Mouse (Mus musculus): ENCODE measurements around the gene Lztr1. TPM values are rescaled to one million over a fixed set of nuclear protein-coding genes. Genes with fewer than 3 reads are reported as not detected.

The Lztr1 gene
- polyA plus RNA-seq, 1 experiment from 2014 or later, result 156 TPM

- no peak for DNase-seq (ENCODE audit: low read depth, low spot score)
- in situ Hi-C loops (cut with MboI; ENCODE audit: low pct_unique_long_range_greater_than_20kb), result no loop called here
- ChIA-PET CTCF (interaction anchor here (1.5 to 3.9 kb wide), 4 partner anchors 9 to 50 kb away, joined by 3 to 18 read pairs (median 4); no protein-coding TSS in a partner anchor), POLR2A (no interaction called here)
- H3K27me3 ChIP-seq, result no peaks in the 10 kb centered on the region
- no peak for TF ChIP-seq CTCF (IDR thresholded peaks at IDR 0.05)
- ATAC-seq, result no peak
Measured at GRCm38 (mm10) chr16:17566186-17566585, 57.7 kb downstream of the Lztr1 start.

Other genes starting within 250 kb of the Lztr1 start
- gene Tmem191c, start 232.6 kb upstream of the Lztr1 start, polyA plus RNA-seq (2021), result 9.2 TPM
- 0.12 TPM for gene Serpind1, start 177.3 kb upstream of the Lztr1 start, polyA plus RNA-seq (2021)
- gene Snap29, start 102.7 kb upstream of the Lztr1 start, polyA plus RNA-seq (2021), result 28.3 TPM
- 81.9 TPM for gene Pi4ka, start 102.4 kb upstream of the Lztr1 start, polyA plus RNA-seq (2021)
- gene Crkl, start 56.7 kb upstream of the Lztr1 start, polyA plus RNA-seq (2021), result 27.1 TPM
- 0.99 TPM for gene Aifm3, start 19.1 kb upstream of the Lztr1 start, polyA plus RNA-seq (2021)
- gene Thap7, start 22.4 kb downstream of the Lztr1 start, polyA plus RNA-seq (2021), result 40.6 TPM
- 0.03 TPM for gene Lrrc74b, start 52.6 kb downstream of the Lztr1 start, polyA plus RNA-seq (2021)
- gene P2rx6, start 53.2 kb downstream of the Lztr1 start, polyA plus RNA-seq (2021), result 0.87 TPM
- gene Slc7a4, start 74.5 kb downstream of the Lztr1 start, polyA plus RNA-seq (2021), result 3.7 TPM
- 31.3 TPM for gene Smpd4, start 110.7 kb downstream of the Lztr1 start, polyA plus RNA-seq (2021)
- 9.6 TPM for gene Ccdc74a, start 137.8 kb downstream of the Lztr1 start, polyA plus RNA-seq (2021)
- gene Med15, start 224.2 kb downstream of the Lztr1 start, polyA plus RNA-seq (2021), result 69.1 TPM

Data from Patski (cell line).